Mouse (Mus musculus): ENCODE measurements around the gene Rom1.

GRCm38 (mm10) chr19:8967373-8967743, 38.2 kb upstream of the Rom1 start:
- TF ChIP-seq CTCF (IDR thresholded peaks at IDR 0.05; ENCODE audit: low read depth): no peak
- TF ChIP-seq EP300 (IDR thresholded peaks at IDR 0.05; ENCODE audit: low read depth): no peak
